Mouse (Mus musculus) midbrain, embryonic 16.5 days (tissue): ENCODE measurements around the gene Pde10a. TPM values are rescaled to one million over a fixed set of nuclear protein-coding genes. Genes with fewer than 3 reads are reported as not detected.

ENCODE experiments used
- ATAC-seq: fragments of 200-750 bp; cut with Nextera tagmentation; 2 replicates; pipeline ENCODE4 v1.8.0; 2017; ENCODE audit warnings: moderate TSS enrichment
- H3K27ac ChIP-seq: fragments of 300-500 bp; sonication (generic); 2 replicates; pipeline ENCODE4 v1.5.1; 2014; ENCODE audit warnings: mild to moderate bottlenecking, low read length, mixed read lengths
- H3K27me3 ChIP-seq: fragments of 300-500 bp; sonication (generic); 2 replicates; pipeline ENCODE4 v1.6.1; 2014; ENCODE audit warnings: low read depth, low read length, mixed read lengths; ENCODE audit not compliant: control insufficient read depth, insufficient read depth
- H3K36me3 ChIP-seq: fragments of 300-500 bp; sonication (generic); 2 replicates; pipeline ENCODE4 v1.6.1; 2014; ENCODE audit warnings: mild to moderate bottlenecking, low read length, moderate library complexity, mixed read lengths; ENCODE audit not compliant: control insufficient read depth, insufficient read depth
- H3K4me1 ChIP-seq: fragments of 300-500 bp; sonication (generic); 2 replicates; pipeline ENCODE4 v1.6.1; 2014; ENCODE audit warnings: mild to moderate bottlenecking, low read length, mixed read lengths; ENCODE audit not compliant: control insufficient read depth, insufficient read depth
- H3K4me2 ChIP-seq: fragments of 300-500 bp; sonication (generic); 2 replicates; pipeline ENCODE4 v1.6.1; 2014; ENCODE audit warnings: mild to moderate bottlenecking, low read length, mixed read lengths
- H3K4me3 ChIP-seq: fragments of 300-500 bp; sonication (generic); 2 replicates; pipeline ENCODE4 v1.5.1; 2014; ENCODE audit warnings: low read depth, mild to moderate bottlenecking, low read length, moderate library complexity, mixed read lengths
- H3K9ac ChIP-seq: fragments of 300-500 bp; sonication (generic); 2 replicates; pipeline ENCODE4 v1.6.1; 2014; ENCODE audit warnings: low read depth, low read length, mixed read lengths
- H3K9me3 ChIP-seq: fragments of 300-500 bp; sonication (generic); replicated peaks from 2 replicates; pipeline ENCODE4 v1.6.1; 2014; ENCODE audit warnings: mild to moderate bottlenecking, low read length, mixed read lengths; ENCODE audit not compliant: control insufficient read depth, poor library complexity, severe bottlenecking
- WGBS: fragments of 180-500 bp; shearing (Covaris S2); extraction: QIAGEN DNeasy Blood & Tissue Kit; methylation state at CpG from one replicate; pipeline ENCODE4 v1.1.7; 2014; 5-methylcytosine and 5-hydroxymethylcytosine counted together
- polyA plus RNA-seq: library from polyadenylated mRNA; unstranded; fragments of >200 nt; fragmentation: Nextera tagmentation; extraction: Ambion mirVana; gene quantifications from 2 replicates; pipeline ENCODE4 v1.2.1, GENCODE M21; 2015

Pde10a gene
- polyA plus RNA-seq, 1 experiment from 2014 or later: 14.3 TPM

DNA sequence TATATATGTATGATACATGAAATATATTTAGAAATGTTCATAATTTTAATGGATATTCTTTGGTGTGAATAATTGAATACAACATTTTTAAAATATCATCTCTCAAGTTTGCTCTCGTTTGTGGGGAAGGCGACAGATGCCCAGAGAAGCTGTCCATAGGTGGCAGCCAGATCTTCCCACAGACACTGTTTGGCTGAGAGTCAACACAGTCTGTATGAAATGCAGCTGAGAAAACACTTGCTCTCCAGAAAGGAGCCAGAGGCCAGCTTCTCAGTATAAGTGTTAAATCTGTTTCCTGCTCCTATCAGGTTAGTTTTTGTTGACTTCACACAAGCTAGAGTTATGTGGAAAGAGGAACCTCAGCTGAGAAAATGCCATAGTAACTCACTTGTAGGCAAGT is 461.4 kb downstream of the Pde10a start:
- WGBS: 85% methylated on average over 2 of the region's 2 CpGs
- peaks cover 9% of the 10 kb centered on the region for H3K4me1 ChIP-seq
- H3K36me3 ChIP-seq: peaks cover 9% of the 10 kb centered on the region
- H3K4me3 ChIP-seq: no peak overlapping the region
- no peak overlapping the region for H3K4me2 ChIP-seq
- H3K9me3 ChIP-seq: no peaks in the 10 kb centered on the region
- no peak for ATAC-seq
- H3K9ac ChIP-seq: no peak overlapping the region
- no peaks in the 10 kb centered on the region for H3K27me3 ChIP-seq
- H3K27ac ChIP-seq: no peak overlapping the region

DNA sequence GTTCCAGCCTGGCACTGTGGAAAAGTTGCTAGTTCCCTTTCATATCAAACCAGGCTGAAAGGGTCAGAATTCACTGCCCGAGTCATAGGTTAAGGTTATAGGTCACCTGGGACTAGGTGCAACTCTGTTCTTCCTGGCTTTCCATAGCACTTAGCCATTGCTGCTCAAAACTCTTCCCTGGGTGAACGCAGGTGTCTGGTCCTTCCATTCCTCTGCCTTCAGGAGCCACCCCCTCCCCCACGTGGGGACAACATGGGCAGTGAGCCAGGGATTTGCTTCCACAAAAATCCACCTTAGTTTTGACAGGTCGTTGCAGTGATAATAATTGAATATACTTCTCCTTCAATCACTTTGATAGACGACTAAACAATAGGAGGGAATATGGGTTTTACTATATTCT is 462.2 kb downstream of the Pde10a start:
- Histone ChIP-seq H3K4me1 (peaks cover 9% of the 10 kb centered on the region), H3K9ac (no peak overlapping the region), H3K4me3 (no peak overlapping the region), H3K27ac (no peak overlapping the region), H3K36me3 (peaks cover 4% of the 10 kb centered on the region), H3K27me3 (no peaks in the 10 kb centered on the region), H3K4me2 (no peak overlapping the region), H3K9me3 (no peaks in the 10 kb centered on the region)
- 0 out of 2 replicates have a peak, but pooled peaks have one; percentile 1 for ATAC-seq
- WGBS: 83% methylated on average over 5 of the region's 5 CpGs

DNA sequence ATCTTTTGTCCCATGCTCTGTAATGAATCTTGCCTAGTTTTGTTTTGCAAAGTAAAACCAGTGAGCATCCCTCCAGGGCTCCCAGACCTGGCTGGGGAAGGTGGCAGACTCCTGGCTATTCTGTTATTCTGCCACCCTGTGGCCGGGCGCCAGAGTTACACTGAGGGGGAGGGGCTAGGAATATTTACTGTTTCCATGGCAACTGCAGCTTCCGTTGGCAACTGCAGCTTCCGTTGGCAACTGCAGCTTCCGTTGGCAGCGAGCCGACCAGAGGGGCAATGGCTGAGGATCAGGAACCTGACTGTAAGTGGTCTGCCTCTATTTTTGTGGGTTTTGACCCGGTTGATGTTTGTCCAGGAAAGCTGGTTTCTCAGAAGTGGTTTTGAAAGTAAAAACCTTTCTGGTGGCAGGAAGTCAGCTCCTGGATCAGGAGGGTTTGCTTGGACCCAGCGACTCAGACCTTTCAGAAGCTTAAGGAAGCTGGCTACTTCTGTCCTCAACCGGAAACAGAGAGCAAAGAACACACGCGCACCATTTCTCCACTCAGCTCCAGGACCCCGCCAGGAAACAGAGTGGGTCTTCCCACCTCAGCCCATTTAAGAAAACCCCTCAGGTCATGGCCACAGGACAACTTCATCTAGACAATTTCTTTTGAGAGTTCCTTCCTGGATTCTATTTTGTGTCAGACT is 463.1 kb downstream of the Pde10a start, which contains the start of gene 1700010I14Rik:
Gene 1700010I14Rik (plus strand): TSS at position 215 of the 689 bp plus-strand sequence.
- H3K27me3 ChIP-seq: no peaks in the 10 kb centered on the region
- peak within 1 kb of the TSS; percentile 59 for H3K9ac ChIP-seq
- 2% methylated on average over 13 of the region's 13 CpGs for WGBS

DNA sequence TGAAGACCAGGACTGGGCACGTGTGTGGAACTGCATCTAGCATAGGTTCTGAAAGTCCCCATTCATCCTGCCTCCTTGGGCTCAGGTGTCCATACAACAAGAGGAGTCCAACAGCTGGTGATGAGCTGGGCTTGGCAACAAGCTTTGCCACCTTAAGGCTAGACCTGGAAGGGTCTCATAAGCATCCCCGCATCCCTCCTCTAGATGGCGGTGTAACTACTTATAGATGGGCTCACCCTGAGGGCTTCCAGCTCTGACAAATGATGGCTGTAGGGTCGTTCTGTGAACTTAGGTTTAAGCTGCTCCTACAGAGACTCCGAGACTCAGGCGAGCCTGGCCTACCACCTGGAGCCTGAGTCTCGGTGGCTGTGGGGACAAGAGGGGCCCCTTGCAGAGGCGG is 466.0 kb downstream of the Pde10a start:
- H3K4me3 ChIP-seq: no peak overlapping the region
- H3K9me3 ChIP-seq: no peaks in the 10 kb centered on the region
- H3K4me2 ChIP-seq: no peak overlapping the region
- no peak for ATAC-seq
- WGBS: 26% methylated on average over 8 of the region's 8 CpGs
- no peaks in the 10 kb centered on the region for H3K36me3 ChIP-seq
- H3K9ac ChIP-seq: no peak overlapping the region
- H3K4me1 ChIP-seq: peaks cover 9% of the 10 kb centered on the region
- no peaks in the 10 kb centered on the region for H3K27me3 ChIP-seq
- H3K27ac ChIP-seq: no peak overlapping the region

More for the DNA sequence above, 463.1 kb downstream of the Pde10a start, which contains the start of gene 1700010I14Rik:
- Histone ChIP-seq H3K9me3 (no peaks in the 10 kb centered on the region), H3K4me1 (peaks cover 9% of the 10 kb centered on the region), H3K27ac (no peak within 1 kb of the TSS), H3K4me3 (peak within 1 kb of the TSS; percentile 45), H3K4me2 (peak within 1 kb of the TSS; percentile 71), H3K36me3 (peaks cover 2% of the 10 kb centered on the region)
- peak; percentile 65 for ATAC-seq

DNA sequence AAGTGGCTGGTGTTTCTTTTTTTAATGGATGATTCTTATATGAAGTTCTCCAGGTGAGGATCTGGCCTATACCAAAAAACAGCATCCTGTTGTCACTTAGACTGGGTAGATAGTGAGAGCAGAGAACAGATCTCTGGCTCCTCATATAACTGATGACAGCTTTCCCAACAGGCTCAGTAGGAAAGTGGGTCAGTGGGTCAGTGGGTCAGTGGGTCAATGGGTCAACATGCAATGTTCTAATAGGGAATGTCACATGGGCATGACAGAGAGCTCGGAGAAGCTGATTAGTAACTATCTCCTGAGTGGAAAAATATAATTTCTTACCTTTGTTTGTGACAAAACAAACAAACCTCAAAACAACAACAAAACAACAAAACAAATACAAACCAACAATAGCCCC is 470.2 kb downstream of the Pde10a start:
- H3K36me3 ChIP-seq: peaks cover 2% of the 10 kb centered on the region; the same call in 1 of the 2 replicates
- no peaks in the 10 kb centered on the region for H3K4me1 ChIP-seq
- no peaks in the 10 kb centered on the region for H3K27me3 ChIP-seq
- WGBS: 80% methylated on average over 1 of the region's 1 CpGs
- no peak overlapping the region for H3K9ac ChIP-seq
- peaks cover 5% of the 10 kb centered on the region; the same call in 1 of the 2 replicates for H3K9me3 ChIP-seq
- H3K27ac ChIP-seq: no peak overlapping the region
- no peak overlapping the region for H3K4me2 ChIP-seq
- ATAC-seq: no peak
- no peak overlapping the region for H3K4me3 ChIP-seq

DNA sequence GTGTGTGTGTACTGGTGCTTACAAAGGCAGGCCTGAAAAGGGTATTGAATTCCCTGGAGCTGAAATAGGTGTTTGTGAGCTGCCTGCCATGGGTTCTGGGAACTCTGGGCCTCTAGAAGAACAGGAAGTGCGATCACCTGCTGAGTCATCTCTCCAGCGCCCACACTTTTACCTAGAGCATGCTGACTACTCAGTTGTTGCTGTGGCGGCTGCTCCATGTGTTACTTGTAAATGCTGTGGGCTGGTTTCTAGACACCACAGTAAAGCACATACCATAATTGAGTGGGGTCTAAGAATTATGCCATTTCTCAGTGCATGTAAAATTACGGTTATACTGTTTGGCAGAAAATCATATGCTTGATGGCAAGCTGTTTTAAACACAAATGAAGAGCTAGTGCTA is 477.3 kb downstream of the Pde10a start:
- Histone ChIP-seq H3K36me3 (peaks cover 3% of the 10 kb centered on the region; the same call in 1 of the 2 replicates), H3K4me2 (no peak overlapping the region), H3K27me3 (no peaks in the 10 kb centered on the region), H3K9ac (no peak overlapping the region), H3K4me3 (no peak overlapping the region), H3K9me3 (peaks cover 5% of the 10 kb centered on the region; the same call in 1 of the 2 replicates), H3K4me1 (no peaks in the 10 kb centered on the region), H3K27ac (no peak overlapping the region)
- 74% methylated on average over 4 of the region's 4 CpGs for WGBS
- ATAC-seq: no peak

DNA sequence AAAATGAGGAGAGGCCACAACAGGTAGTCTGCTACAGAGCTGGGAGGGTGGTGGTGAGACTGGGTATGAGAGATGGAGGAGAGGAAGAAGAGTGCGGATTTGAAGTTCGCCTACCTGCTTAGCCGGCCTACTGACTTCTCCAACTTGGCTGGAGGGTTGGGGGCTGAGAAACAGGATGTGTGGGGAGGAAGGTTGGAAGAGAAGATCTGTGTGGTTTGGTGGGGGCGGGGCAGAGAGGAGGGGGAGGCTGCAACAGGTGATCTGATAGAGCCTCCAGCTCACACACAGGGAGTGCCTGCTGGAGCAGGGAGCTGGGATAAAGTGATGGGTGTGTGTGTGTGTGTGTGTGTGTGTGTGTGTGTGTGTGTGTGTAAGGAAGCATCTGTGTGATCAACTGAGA is 479.3 kb downstream of the Pde10a start:
- 0 out of 2 replicates have a peak, but pooled peaks cover 3% of the 10 kb centered on the region for H3K36me3 ChIP-seq
- H3K4me1 ChIP-seq: no peaks in the 10 kb centered on the region
- peaks cover 5% of the 10 kb centered on the region; the same call in 1 of the 2 replicates for H3K9me3 ChIP-seq
- H3K4me2 ChIP-seq: no peak overlapping the region
- no peak for ATAC-seq
- H3K27ac ChIP-seq: no peak overlapping the region
- no peaks in the 10 kb centered on the region for H3K27me3 ChIP-seq
- no peak overlapping the region for H3K4me3 ChIP-seq
- WGBS: 88% methylated on average over 3 of the region's 4 CpGs
- H3K9ac ChIP-seq: no peak overlapping the region

DNA sequence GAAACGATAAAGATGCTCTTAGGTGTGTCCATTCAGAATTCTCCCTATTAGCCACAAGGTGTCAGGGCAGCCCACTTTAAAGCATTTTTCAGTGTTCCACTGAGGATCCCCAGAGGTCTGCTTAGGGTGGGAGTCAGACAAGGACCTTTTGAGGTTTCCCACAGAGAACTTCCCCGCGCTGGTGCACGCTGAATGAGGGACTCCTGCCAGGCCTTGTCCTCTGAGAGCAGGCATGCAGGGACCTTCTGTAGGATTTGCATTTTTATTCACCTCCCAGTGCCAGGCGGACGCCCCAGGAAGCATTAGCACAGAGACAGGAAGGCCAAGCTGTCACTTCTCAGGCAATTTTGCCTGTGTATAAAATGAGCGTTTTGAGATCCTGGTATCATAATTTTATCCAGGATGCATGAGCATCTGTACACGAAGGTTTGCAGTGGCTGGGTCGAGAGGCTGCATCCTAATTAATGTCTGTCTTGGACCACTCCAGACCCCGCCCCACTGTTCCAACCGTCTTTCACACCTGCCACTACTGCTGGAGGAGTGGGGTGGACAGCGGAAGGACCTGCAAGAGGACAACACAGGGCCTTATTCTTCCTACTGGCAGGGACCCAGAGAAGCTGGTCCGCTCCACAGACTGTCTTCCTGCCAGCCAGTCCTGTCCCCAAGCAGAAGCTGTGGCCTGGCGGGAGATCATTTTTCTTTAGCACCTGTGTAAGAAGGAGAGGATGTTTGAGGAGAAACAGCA is 498.2 kb downstream of the Pde10a start:
- Histone ChIP-seq H3K27me3 (no peaks in the 10 kb centered on the region), H3K4me2 (peak overlapping the region; percentile 35), H3K4me3 (peak overlapping the region; percentile 15; the same call in 1 of the 2 replicates), H3K4me1 (peaks cover 14% of the 10 kb centered on the region), H3K9ac (no peak overlapping the region), H3K9me3 (no peaks in the 10 kb centered on the region), H3K36me3 (no peaks in the 10 kb centered on the region), H3K27ac (peak overlapping the region; percentile 70)
- WGBS: 18% methylated on average over 14 of the region's 14 CpGs
- peak; percentile 77 for ATAC-seq

DNA sequence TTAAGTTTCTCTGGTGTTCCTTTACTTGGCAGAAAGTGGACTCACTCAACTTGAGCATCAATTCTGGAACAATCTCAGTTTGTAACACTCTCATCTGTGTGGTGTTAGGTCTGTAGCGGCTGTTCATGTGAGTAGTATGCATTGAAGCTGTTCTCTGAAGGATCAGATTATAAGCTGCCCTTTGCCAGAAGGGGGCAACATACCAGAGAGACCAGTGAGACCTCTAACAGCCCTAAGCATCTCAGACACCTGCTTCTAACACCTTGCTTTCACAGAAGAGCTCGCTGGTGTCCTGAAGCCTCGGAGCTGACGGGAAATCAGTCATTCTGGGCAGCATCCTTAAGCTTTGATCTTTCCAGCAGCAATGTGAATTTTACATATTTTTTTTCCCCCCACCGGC is 505.0 kb downstream of the Pde10a start:
- WGBS: 53% methylated on average over 5 of the region's 5 CpGs
- no peak for ATAC-seq
- no peak overlapping the region for H3K4me3 ChIP-seq

More for the DNA sequence above, 505.0 kb downstream of the Pde10a start:
- H3K27ac ChIP-seq: no peak overlapping the region
- no peaks in the 10 kb centered on the region for H3K9me3 ChIP-seq
- no peaks in the 10 kb centered on the region for H3K27me3 ChIP-seq
- no peak overlapping the region for H3K9ac ChIP-seq
- H3K4me2 ChIP-seq: no peak overlapping the region
- H3K4me1 ChIP-seq: peaks cover 21% of the 10 kb centered on the region
- H3K36me3 ChIP-seq: no peaks in the 10 kb centered on the region
